Mouse (Mus musculus) c-Kit-negative CD71-positive TER-119-positive erythroid progenitor cells, embryonic 14.5 days (primary cell): ENCODE measurements around the gene Ntm.

Experiments
- DNase-seq: peaks from one replicate; pipeline ENCODE4 v3.0.0-alpha.2; 2013; ENCODE audit warnings: low read depth, low spot score

Ntm gene

DNA sequence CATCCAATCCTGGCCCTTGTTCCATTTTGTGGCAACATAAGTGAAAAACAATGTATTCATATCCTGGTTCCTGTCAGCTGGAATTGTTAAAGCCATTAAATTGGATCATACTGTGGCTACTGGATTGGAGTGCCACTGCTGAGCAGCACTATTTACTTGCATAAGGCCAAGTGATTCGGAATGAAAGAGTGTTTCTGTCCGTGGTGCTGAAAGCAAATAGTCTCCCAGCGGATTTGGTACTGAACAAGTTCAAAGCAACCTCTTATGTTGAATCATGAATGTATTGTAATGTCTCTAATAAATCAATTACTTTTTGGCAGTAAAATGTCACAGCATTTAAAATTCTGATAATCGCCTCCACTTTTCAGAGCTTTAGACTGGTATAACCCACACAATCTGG lies 817.0 kb downstream of the Ntm start:
- no peak for DNase-seq

DNA sequence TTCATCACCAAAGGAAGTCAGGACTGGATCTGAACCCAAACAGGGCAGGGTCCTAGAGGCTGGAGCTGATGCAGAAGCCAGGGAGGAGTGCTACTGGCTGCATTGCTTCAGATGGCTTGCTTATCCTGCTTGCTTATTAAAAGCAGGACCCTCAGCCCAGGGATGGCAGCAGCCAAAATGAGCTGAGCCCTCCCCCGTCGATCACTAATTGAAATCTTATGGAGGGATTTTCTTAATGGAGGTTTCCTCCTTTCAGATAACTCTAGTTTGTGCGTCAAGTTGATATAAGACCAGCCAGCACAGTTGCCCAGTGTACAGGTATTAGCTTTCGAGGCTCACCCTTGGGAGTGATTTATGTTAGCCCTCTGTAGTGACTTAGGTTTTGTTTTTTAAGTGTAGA lies 826.9 kb downstream of the Ntm start:
- no peak for DNase-seq

DNA sequence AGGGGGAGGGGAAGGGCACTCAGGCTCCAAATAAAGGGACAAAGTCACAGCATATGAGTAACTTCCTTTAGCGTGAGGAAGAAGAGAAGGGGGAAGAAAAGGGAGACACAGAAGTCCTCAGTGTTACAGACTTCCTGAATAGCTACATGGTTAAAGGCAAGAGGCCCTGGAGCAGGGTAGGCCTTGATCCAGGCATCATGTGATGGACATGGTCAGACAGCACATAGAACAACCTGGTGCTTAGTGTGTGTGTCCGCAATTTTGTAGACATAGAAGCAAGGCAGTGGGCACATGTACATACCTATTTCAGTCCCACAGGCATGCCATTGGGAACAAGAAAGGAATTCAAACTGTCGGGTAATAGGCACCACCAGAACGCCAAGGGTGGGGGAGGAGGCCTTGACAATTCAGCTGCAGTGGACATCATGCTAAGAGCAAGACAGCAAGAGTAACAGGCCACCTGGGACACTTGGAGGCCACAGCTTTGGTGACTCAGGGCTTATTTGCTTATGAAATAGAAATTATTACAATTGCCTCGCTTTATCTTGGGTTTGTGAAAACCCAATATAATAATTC lies 832.1 kb downstream of the Ntm start:
- no peak for DNase-seq

DNA sequence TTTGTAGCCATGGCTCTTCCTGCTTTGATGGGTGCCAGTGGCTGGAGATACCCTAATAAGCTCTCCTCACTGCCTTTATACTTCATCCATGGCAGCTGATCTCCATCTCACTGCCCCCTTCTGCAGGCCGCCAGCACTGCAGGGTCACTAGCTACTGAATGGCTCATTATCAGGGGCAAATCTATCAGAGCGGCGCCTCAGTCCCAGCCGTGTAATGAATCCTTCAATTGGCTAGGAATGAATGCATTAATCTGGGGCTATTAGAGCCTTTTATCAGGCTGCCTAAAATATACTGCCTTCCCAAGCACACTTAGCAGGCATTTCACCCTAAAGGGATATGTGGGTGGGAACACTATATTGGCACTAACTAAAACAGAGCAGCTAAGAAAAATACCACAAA lies 832.6 kb downstream of the Ntm start:
- DNase-seq: no peak

DNA sequence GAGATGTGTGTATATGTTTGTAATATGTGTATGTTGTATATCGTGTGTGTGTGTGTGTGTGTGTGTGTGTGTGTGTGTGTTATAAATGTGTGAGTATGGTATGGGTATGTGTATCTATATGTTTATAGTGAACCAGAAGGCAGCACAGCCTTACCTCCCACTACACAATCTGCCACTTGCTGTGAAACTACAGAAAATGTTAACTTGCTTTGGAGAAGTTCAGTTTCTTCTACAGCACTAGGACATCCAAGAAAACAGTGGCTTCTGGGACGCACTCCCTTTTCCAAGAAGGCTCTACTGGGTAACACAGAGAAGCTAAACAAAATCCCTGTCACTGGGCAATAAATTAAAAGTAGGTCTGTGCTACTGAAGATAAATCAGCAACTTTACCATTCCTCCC lies 834.5 kb downstream of the Ntm start:
- no peak for DNase-seq

DNA sequence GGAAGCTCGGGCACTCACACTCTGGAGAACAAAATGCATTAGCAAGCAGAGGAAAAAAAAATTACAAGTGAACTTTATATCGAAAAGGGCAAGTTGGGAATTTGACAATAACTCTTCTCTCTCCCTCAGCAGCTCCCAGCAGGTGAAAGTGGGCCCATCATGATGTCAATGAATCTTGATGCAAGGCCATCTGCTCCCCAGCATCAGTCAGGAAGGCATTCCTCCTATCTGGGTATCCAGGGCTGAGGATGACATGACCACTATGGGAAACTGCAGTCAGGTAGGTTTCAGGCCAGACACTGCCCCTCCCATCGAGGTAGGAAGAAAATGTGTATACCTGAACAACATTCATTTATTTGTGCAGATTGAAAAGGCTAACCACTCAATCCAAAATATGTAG lies 838.5 kb downstream of the Ntm start:
- DNase-seq: no peak

DNA sequence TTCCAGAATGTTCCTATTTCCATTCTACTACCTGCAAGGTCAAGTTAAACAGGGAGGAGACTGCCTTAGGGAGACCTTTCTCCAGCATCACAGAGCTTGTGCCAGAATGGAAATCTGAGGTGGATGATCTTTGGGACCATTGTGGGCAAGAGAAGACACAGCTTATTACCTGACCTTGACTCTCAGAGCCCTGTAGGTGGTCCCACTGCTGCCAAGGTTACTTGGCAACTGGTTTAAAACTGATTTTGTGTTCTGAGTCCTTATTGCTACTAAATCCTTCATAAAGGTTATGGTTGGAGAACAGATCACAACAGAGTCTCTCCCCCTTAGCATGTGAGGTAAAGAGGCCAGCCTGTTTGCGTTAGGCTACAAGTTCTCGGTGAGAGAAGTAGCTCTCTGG lies 839.1 kb downstream of the Ntm start:
- DNase-seq: no peak

DNA sequence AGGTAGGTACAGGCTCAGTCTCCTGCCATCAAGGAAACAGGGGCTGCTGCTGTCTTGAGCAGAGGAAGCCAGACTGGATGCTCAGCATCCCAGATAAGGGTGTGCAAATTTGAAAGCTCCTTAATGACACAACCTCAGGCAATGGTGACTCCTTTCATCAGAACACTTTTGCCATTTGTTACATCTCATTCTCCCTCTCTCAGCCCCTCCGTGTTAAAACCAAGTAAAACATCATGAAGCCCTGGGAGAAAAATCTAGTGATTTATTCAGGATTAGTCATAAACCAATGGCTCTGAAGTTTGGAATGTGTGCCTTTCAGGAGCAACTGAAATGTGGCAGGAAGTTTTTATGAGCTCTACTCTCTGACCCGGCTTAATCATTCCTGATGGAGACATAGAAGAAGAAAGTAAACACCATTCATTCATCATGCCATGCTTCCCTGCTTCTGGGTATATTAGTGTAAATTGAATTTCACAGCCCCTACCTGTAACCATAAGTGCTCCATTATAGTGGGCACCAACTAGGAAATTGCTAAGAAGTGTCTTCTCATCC lies 845.3 kb downstream of the Ntm start:
- DNase-seq: no peak

DNA sequence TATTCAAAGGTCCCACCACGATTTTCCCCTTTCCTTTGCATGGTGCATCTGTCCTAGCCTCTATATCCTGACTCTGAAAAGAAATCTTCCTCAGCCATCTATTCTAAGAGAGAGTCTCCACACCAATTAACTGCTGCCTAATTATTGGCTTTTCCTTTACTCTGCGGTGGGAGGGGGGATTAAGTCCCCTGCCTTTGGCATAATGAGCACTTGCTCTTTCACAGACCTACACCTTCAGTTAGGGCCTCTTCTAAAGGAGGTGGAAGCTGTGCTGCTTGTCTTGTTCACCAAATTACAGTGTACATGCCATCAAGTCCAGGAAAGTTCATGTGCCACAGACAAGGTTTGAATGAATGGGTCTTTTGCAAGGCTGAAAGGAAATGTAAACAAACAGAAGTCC lies 847.6 kb downstream of the Ntm start:
- DNase-seq: no peak

DNA sequence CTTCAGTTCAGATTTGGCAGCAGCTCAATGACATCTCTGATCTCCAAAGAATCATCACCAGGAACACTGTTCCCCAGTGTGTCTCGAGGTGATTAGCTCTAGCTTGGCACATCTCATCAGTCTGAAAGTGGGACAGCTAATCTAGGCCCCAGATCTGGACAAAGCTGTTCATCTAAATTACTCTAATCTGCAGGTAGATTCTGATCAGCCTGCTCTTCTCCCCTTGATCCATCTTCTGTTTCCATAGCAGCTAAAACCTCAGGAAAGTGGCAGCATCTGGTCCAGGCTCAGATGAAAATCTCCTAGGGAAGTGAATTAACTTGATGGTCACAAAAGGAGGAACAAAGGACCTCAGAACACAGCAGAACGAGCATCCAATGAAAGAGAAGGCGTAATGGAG lies 856.2 kb downstream of the Ntm start:
- DNase-seq: no peak

DNA sequence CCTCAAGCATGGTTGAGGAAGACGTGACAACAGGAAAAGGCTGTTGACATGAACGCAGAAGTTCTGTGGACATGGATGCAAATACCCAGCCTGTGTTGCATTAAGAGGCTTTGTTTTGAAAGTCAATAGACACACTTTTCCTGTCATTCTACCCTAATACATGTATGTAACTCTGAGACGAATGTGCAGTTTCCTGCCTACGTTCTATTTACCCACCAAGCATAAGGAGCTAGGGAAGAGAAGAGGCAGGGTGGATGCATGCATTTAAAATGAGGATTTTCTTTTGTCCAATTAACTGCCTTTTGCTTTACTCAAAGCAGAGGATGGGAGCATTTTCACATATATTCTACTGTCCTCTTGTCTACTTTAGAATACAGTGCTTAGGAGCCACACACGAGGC lies 858.5 kb downstream of the Ntm start:
- DNase-seq: no peak

DNA sequence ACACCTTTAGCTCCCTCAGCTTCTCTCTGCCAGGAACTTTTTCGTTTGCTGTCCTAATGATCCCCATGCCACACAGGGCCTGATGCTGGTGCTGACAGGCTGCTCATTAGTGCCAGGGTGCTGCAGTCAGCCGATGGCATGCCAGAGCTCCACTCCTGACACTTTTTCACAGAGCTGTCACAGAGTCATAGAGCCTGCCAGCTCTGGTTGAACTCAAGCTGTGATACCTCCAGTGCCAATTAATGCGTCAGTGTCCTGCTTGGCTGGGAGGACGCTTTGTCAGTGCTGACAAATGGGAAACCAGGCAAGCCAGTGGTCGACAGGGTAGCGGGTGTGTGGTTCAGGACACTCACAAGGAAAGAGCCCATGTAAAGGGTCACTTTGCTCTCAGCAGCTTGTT lies 858.9 kb downstream of the Ntm start:
- no peak for DNase-seq

DNA sequence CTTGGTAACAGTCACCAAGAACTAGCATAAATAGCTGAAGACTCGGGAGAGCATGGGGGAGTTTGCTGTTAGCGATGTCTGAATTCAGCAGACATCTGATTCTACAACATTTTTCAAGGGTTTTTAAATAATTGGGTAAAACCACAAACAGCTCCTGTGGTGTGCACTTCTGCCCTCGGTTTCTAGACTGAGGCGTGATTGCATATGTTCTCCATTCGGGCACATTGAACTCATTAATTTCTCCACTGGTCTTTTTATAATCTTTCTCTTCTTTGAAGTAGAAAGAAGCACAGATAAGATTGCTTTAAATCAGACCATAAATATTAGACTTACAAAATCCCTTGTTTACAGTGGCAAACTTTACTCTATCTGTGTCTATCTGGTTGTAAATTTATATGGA lies 862.3 kb downstream of the Ntm start:
- DNase-seq: no peak

DNA sequence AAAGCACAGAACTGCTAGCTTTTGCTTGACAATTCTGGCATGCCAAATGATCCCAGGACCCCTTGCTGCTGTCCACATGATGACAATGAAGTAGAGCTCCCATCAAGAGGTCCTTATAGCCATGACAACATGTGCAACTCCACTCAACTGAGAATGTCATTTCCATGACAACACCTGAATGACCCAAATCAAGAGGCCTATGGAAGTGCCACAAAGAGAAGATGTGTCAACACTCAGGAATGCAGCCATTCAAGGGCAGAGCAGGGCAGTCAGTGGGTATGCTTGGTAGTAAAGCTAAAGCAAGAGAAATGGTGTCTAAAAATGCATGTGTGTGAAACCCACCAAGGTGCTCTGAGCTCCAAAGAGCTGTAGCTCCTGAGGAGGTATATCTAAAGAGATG lies 870.5 kb downstream of the Ntm start:
- DNase-seq: no peak

DNA sequence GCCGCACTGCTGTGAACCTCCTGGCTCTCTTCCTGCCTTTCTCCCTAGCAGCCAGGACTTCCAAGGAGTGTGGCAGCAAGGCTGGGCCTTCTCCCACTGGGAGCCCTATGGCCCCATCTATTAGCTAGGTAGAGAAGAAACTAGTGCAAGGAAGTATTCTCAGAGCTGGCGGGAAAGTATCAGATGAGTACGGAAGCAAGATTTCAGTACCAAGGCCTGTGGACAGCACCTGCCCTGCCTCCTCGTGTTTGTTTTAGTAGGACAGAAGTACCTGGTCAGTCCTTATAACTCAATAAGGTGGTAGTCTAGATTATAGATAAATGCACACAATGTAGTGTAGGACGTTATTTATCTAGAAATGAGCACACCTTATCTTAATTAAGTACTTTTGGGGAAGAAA lies 874.3 kb downstream of the Ntm start:
- no peak for DNase-seq

DNA sequence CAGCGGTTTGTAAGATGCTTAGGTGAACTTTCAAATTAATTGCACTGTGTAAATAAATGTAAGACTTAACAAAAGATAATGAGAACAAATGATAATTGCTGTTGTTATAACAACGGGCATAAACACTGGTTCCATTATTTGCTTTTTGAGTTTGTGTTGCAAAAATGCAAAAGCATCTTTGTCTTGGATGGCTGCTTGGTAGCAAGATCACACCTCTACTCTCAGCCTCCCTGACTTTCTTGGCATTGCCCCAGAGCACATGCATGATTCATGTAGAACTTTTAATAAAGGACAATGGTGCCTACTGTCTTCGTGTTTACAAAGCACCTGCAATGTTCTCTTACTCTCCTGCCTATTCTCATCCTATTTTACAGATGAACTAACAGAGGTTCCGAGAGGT lies 875.3 kb downstream of the Ntm start:
- DNase-seq: no peak

DNA sequence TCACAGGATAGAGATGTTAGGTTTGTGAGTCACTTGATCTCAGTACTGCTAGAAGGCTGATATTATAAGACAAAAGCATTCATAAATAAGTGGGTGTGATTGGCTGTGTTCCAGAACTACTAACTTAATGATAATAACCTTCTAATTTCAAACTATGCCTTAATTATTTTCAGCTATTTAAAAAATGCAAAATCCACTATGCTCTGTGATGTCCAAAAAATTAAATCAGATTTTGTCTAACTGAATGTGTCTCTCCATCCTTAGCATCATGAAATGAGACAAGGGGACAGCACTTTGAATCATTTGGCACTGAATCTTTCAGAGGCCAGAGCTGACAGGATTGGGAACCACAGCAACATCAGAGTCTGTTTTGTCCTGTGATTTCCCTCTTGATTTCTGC lies 875.8 kb downstream of the Ntm start:
- no peak for DNase-seq

DNA sequence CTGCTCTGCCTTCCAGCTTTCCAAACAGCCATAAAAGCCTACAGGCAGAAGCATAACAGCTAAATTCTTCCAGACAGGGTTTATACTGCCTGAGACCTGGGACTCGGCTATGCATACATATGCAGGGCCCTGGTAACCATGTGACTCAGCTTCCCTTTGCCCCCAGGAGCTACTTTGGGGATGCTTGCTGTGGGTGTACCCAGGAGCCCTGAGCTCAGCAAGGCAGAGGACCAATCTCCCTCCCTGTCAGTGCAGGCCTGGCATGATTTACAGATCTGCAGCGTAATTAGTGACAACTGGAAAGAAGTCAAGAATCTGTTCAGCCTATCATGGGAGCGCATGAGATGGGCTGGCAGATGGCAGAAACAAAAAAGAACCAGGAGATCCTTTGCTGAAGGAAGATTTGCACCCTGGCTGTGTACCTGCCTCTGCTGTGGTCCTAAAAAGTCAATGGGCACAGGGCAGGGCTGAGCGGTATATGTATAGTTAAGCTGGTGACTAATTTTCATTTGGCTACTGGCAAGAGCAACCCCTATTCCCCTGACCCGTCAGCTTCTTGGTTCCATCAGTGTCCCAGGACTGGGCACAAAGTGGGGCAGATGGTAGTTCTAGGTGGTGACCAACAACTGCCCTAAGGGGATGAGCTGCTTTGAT lies 886.9 kb downstream of the Ntm start:
- DNase-seq: no peak

DNA sequence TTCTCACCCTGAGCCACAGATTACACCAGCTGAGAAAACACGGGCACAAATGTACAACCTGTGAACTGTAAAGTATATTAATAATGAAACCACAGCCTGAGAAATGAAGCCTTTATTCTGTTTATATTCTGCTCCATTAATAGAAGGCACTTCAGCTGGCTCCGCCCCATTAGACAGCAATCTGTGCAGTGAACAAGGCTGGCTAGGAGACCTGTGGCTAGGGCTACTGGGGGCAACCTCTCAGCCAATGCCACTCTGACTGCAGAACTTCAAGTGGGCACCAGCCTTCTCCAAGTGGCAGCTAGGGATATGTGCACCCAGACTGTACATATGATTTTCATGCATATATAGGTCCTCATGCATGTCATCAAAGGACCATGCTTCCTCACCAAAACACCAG lies 887.7 kb downstream of the Ntm start:
- DNase-seq: no peak

DNA sequence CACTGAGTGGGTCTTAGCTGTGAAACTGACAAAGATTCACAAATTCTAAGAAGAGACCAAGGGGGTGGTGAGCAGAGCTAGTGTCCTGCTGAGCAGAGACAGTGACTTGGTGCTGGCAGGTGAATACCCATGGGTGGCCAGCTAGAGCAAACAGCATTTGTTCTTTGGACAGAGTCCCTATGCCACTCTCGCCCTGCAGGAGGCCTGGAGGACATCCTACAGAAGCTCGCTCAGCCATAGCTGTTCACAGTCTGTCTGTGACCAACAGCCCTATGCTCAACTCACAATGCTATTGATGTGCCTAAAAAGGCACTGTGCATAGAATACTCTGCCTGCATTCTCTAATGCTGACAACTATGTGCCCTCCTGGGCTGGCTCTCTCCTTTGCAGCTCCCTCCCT lies 888.4 kb downstream of the Ntm start:
- DNase-seq: no peak

DNA sequence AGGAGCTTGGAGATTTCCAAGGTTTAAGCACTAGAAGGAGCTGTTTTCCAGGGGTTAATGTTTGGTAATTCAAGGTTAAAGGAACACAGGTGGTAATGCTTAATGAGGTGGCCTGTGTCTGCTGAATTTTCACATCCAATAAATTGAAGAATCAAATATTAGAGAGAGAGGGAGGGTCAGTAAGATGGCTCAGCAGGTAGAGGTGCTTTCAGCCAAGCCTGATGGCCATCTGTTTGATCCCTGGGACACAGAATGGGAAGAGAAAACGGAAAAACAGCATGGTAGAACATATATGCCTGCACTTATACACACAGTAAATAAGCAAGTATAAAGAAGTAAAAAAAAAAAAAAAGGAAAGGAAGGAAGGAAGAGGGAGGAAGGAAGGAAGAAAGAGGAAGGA lies 890.9 kb downstream of the Ntm start:
- DNase-seq: no peak

DNA sequence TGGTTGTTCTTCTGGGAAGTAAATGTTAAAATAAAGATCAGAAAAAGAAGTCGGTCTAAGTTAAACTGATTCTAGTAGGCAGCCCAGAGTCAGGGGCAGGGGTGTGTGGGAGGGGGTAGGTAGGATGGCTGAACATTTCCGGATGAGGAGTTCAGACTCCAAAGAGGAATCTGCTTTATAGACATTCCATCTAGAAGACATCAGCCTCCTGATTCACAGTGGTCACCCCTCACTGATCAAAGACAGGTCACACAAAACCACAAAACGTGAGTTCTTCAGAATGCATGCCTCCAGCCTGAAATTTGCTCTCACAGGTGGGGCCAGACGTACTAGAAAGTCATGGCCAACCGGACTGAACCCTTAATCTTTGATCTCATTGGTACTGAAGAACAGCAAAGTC lies 895.4 kb downstream of the Ntm start:
- DNase-seq: no peak

DNA sequence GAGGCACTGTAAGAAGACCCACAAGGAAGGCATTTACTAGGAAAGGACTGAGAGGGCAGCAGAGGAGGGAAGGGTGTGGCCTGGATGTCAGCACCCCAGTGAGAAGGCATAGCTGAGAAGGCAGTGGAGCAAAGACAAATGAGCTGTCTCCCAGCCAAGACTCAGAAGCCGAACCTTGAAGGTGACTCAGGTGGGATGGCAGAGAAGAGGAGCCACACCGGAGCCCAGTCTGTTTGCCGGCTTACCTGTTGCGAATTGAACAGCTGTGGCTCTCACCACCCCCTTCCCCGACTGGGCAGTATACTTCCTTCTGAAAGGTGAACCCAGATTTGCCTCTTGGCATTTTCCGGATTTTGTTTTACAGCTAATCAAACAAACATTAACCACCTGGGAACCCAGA lies 902.6 kb downstream of the Ntm start:
- no peak for DNase-seq

DNA sequence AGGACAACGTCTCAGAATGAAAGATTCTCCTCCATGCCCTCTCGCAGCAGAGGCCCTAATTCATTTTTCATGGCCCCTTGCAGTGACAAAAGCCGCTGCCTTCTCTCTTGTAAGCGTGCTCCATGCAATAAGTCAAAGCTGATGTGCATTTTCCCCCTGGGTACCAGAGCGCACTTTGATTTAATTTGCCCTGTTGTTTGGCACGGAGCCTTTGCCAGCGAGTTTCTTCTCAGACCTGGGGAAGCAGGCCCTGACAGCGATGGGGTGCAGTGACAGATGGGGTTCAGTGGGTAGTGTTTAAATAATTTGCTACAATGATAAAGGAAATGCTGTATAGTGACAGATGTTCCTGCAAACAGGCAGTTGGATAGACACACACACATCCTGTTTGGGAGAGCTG lies 904.1 kb downstream of the Ntm start:
- no peak for DNase-seq
